Mouse (Mus musculus): ENCODE measurements at regions not wholly inside any gene's neighbourhood (a gene's known extent, or its start where the extent isn't known, plus 50 kb on each side); places are given as distances from the start of the nearest gene placed in this dataset.

GRCm38 (mm10) chr14:48877998-48878657 lies 187.8 kb upstream of the Ap5m1 start:
- Histone ChIP-seq H3K27ac (replicated peaks; ENCODE audit: low read depth, low read length) (no peak overlapping the region), H3K9me3 (ENCODE audit: control insufficient read depth, low read length) (no peaks in the 10 kb centered on the region), H3K4me2 (replicated peaks; ENCODE audit: low read depth, low read length, severe bottlenecking) (no peak overlapping the region), H3K27me3 (ENCODE audit: control insufficient read depth, insufficient read depth, low read length) (no peaks in the 10 kb centered on the region), H3K4me3 (replicated peaks; ENCODE audit: low read length) (no peak overlapping the region), H3K9ac (ENCODE audit: low read depth, low read length, severe bottlenecking) (no peak overlapping the region), H3K4me1 (ENCODE audit: control insufficient read depth, insufficient read depth, low read length) (no peaks in the 10 kb centered on the region), H3K36me3 (ENCODE audit: control insufficient read depth, insufficient read depth, low read length) (no peaks in the 10 kb centered on the region)
- no peak for TF ChIP-seq POLR2A (IDR thresholded peaks at IDR 0.05; ENCODE audit: borderline replicate concordance, extremely low read depth, insufficient read depth, insufficient read length)
- no peak for ATAC-seq (ENCODE audit: low FRiP score, low read depth)
- 83% methylated on average over 12 of the region's 12 CpGs for WGBS
- no peak for DNase-seq (ENCODE audit: low spot score)

GRCm38 (mm10) chr14:48871313-48871712 lies 194.6 kb upstream of the Ap5m1 start:
- Histone ChIP-seq H3K36me3 (ENCODE audit: control insufficient read depth, insufficient read depth, low read length) (no peaks in the 10 kb centered on the region), H3K9me3 (ENCODE audit: control insufficient read depth, low read length) (no peaks in the 10 kb centered on the region), H3K27me3 (ENCODE audit: control insufficient read depth, insufficient read depth, low read length) (no peaks in the 10 kb centered on the region), H3K4me1 (ENCODE audit: control insufficient read depth, insufficient read depth, low read length) (no peaks in the 10 kb centered on the region), H3K4me3 (replicated peaks; ENCODE audit: low read length) (no peak overlapping the region), H3K9ac (ENCODE audit: low read depth, low read length, severe bottlenecking) (no peak overlapping the region), H3K4me2 (replicated peaks; ENCODE audit: low read depth, low read length, severe bottlenecking) (no peak overlapping the region), H3K27ac (replicated peaks; ENCODE audit: low read depth, low read length) (no peak overlapping the region)
- WGBS = 87% methylated on average over 3 of the region's 3 CpGs
- no peak for ATAC-seq (ENCODE audit: low FRiP score, low read depth)
- no peak for DNase-seq (ENCODE audit: low spot score)
- TF ChIP-seq POLR2A (IDR thresholded peaks at IDR 0.05; ENCODE audit: borderline replicate concordance, extremely low read depth, insufficient read depth, insufficient read length) = no peak

GRCm38 (mm10) chr14:48869956-48870355 lies 195.9 kb upstream of the Ap5m1 start:
- Histone ChIP-seq H3K4me1 (ENCODE audit: control insufficient read depth, insufficient read depth, low read length) (no peaks in the 10 kb centered on the region), H3K27me3 (ENCODE audit: control insufficient read depth, insufficient read depth, low read length) (no peaks in the 10 kb centered on the region), H3K9me3 (ENCODE audit: control insufficient read depth, low read length) (no peaks in the 10 kb centered on the region), H3K4me3 (replicated peaks; ENCODE audit: low read length) (no peak overlapping the region), H3K27ac (replicated peaks; ENCODE audit: low read depth, low read length) (no peak overlapping the region), H3K9ac (ENCODE audit: low read depth, low read length, severe bottlenecking) (no peak overlapping the region), H3K36me3 (ENCODE audit: control insufficient read depth, insufficient read depth, low read length) (no peaks in the 10 kb centered on the region), H3K4me2 (replicated peaks; ENCODE audit: low read depth, low read length, severe bottlenecking) (no peak overlapping the region)
- ATAC-seq (ENCODE audit: low FRiP score, low read depth) = no peak
- no peak for DNase-seq (ENCODE audit: low spot score)
- WGBS = 47% methylated on average over 10 of the region's 10 CpGs
- no peak for TF ChIP-seq POLR2A (IDR thresholded peaks at IDR 0.05; ENCODE audit: borderline replicate concordance, extremely low read depth, insufficient read depth, insufficient read length)

- Histone ChIP-seq H3K9ac (ENCODE audit: low read depth, low read length, severe bottlenecking) (no peak overlapping the region), H3K27ac (replicated peaks; ENCODE audit: low read depth, low read length) (no peak overlapping the region), H3K4me2 (replicated peaks; ENCODE audit: low read depth, low read length, severe bottlenecking) (no peak overlapping the region), H3K36me3 (ENCODE audit: control insufficient read depth, insufficient read depth, low read length) (no peaks in the 10 kb centered on the region), H3K4me1 (ENCODE audit: control insufficient read depth, insufficient read depth, low read length) (0 out of 2 replicates have a peak, but pooled peaks cover 3% of the 10 kb centered on the region), H3K27me3 (ENCODE audit: control insufficient read depth, insufficient read depth, low read length) (0 out of 2 replicates have a peak, but pooled peaks cover 3% of the 10 kb centered on the region), H3K4me3 (replicated peaks; ENCODE audit: low read length) (no peak overlapping the region), H3K9me3 (ENCODE audit: control insufficient read depth, low read length) (no peaks in the 10 kb centered on the region)
- ATAC-seq (ENCODE audit: low FRiP score, low read depth) = no peak
- TF ChIP-seq POLR2A (IDR thresholded peaks at IDR 0.05; ENCODE audit: borderline replicate concordance, extremely low read depth, insufficient read depth, insufficient read length) = no peak
- 91% methylated on average over 5 of the region's 5 CpGs for WGBS
- no peak for DNase-seq (ENCODE audit: low spot score)
Measured at GRCm38 (mm10) chr14:48855453-48855852, 181.8 kb upstream of the Otx2 start.

GRCm38 (mm10) chr14:48854188-48854924 lies 180.7 kb upstream of the Otx2 start:
- Histone ChIP-seq H3K4me2 (replicated peaks; ENCODE audit: low read depth, low read length, severe bottlenecking) (no peak overlapping the region), H3K9ac (ENCODE audit: low read depth, low read length, severe bottlenecking) (no peak overlapping the region), H3K27me3 (ENCODE audit: control insufficient read depth, insufficient read depth, low read length) (0 out of 2 replicates have a peak, but pooled peaks cover 3% of the 10 kb centered on the region), H3K27ac (replicated peaks; ENCODE audit: low read depth, low read length) (no peak overlapping the region), H3K4me1 (ENCODE audit: control insufficient read depth, insufficient read depth, low read length) (0 out of 2 replicates have a peak, but pooled peaks cover 3% of the 10 kb centered on the region), H3K4me3 (replicated peaks; ENCODE audit: low read length) (no peak overlapping the region), H3K9me3 (ENCODE audit: control insufficient read depth, low read length) (no peaks in the 10 kb centered on the region), H3K36me3 (ENCODE audit: control insufficient read depth, insufficient read depth, low read length) (no peaks in the 10 kb centered on the region)
- WGBS = 65% methylated on average over 9 of the region's 9 CpGs
- no peak for TF ChIP-seq POLR2A (IDR thresholded peaks at IDR 0.05; ENCODE audit: borderline replicate concordance, extremely low read depth, insufficient read depth, insufficient read length)
- DNase-seq (ENCODE audit: low spot score) = no peak
- no peak for ATAC-seq (ENCODE audit: low FRiP score, low read depth)

All from limb, embryonic 14.5 days (tissue).